Mouse (Mus musculus): ENCODE measurements around the gene Cebpzos.

The Cebpzos gene

GRCm38 (mm10) chr17:78916369-78916813 lies at the start of gene Cebpzos:
TSS of gene Cebpzos (plus strand) at chr17:78916500.
- no peak for TF ChIP-seq GATA4 (IDR thresholded peaks at IDR 0.05; ENCODE audit: insufficient replicate concordance, low read length)

- no peak for TF ChIP-seq GATA4 (IDR thresholded peaks at IDR 0.05; ENCODE audit: insufficient replicate concordance, low read length)
Measured at GRCm38 (mm10) chr17:78873886-78874285, 42.4 kb upstream of the Cebpzos start.

- no peak for TF ChIP-seq GATA4 (IDR thresholded peaks at IDR 0.05; ENCODE audit: insufficient replicate concordance, low read length)
Measured at GRCm38 (mm10) chr17:78881878-78882304, 34.4 kb upstream of the Cebpzos start.

- TF ChIP-seq GATA4 (IDR thresholded peaks at IDR 0.05; ENCODE audit: insufficient replicate concordance, low read length) = peak; percentile 27; the same call in 1 of the 2 replicates
Measured at GRCm38 (mm10) chr17:78882401-78883112, 33.7 kb upstream of the Cebpzos start, which contains the start of gene Eif2ak2. TSS of gene Eif2ak2 (minus strand) at chr17:78882573.

GRCm38 (mm10) chr17:78883291-78883690 lies 33.0 kb upstream of the Cebpzos start:
- no peak for TF ChIP-seq GATA4 (IDR thresholded peaks at IDR 0.05; ENCODE audit: insufficient replicate concordance, low read length)

- TF ChIP-seq GATA4 (IDR thresholded peaks at IDR 0.05; ENCODE audit: insufficient replicate concordance, low read length) = no peak
Measured at GRCm38 (mm10) chr17:78885286-78886065, 30.8 kb upstream of the Cebpzos start.

GRCm38 (mm10) chr17:78888554-78888953 lies 27.7 kb upstream of the Cebpzos start:
- no peak for TF ChIP-seq GATA4 (IDR thresholded peaks at IDR 0.05; ENCODE audit: insufficient replicate concordance, low read length)

GRCm38 (mm10) chr17:78889184-78889583 lies 27.1 kb upstream of the Cebpzos start:
- no peak for TF ChIP-seq GATA4 (IDR thresholded peaks at IDR 0.05; ENCODE audit: insufficient replicate concordance, low read length)

- no peak for TF ChIP-seq GATA4 (IDR thresholded peaks at IDR 0.05; ENCODE audit: insufficient replicate concordance, low read length)
Measured at GRCm38 (mm10) chr17:78891020-78891419, 25.3 kb upstream of the Cebpzos start.

GRCm38 (mm10) chr17:78894991-78895390 lies 21.3 kb upstream of the Cebpzos start:
- TF ChIP-seq GATA4 (IDR thresholded peaks at IDR 0.05; ENCODE audit: insufficient replicate concordance, low read length) = no peak

GRCm38 (mm10) chr17:78895394-78895793 lies 20.9 kb upstream of the Cebpzos start:
- no peak for TF ChIP-seq GATA4 (IDR thresholded peaks at IDR 0.05; ENCODE audit: insufficient replicate concordance, low read length)

- TF ChIP-seq GATA4 (IDR thresholded peaks at IDR 0.05; ENCODE audit: insufficient replicate concordance, low read length) = no peak
Measured at GRCm38 (mm10) chr17:78903158-78903557, 13.1 kb upstream of the Cebpzos start.

- no peak for TF ChIP-seq GATA4 (IDR thresholded peaks at IDR 0.05; ENCODE audit: insufficient replicate concordance, low read length)
Measured at GRCm38 (mm10) chr17:78906892-78907291, 9.4 kb upstream of the Cebpzos start, which contains the start of gene Sult6b1. TSS of gene Sult6b1 (minus strand) at chr17:78906992.

GRCm38 (mm10) chr17:78909374-78909773 lies 6.9 kb upstream of the Cebpzos start:
- TF ChIP-seq GATA4 (IDR thresholded peaks at IDR 0.05; ENCODE audit: insufficient replicate concordance, low read length) = no peak

- TF ChIP-seq GATA4 (IDR thresholded peaks at IDR 0.05; ENCODE audit: insufficient replicate concordance, low read length) = no peak
Measured at GRCm38 (mm10) chr17:78912861-78913281, 3.4 kb upstream of the Cebpzos start.

- TF ChIP-seq GATA4 (IDR thresholded peaks at IDR 0.05; ENCODE audit: insufficient replicate concordance, low read length) = no peak
Measured at GRCm38 (mm10) chr17:78913921-78914320, 2.4 kb upstream of the Cebpzos start.

All from liver, adult (tissue).